Mouse (Mus musculus) myocyte (in vitro differentiated cells): Measurements from ENCODE around the gene Clstn2. TPM values are rescaled to one million over a fixed set of nuclear protein-coding genes. Genes with fewer than 3 reads are reported as not detected.

Experiments
- H3K27me3 ChIP-seq: one replicate; pipeline ENCODE4 v1.6.1; 2011; ENCODE audit not compliant: control insufficient read depth, insufficient read depth, insufficient read length
- H3K36me3 ChIP-seq: one replicate; pipeline ENCODE4 v1.6.1; 2011; ENCODE audit not compliant: control insufficient read depth, insufficient read depth
- H3K4me2 ChIP-seq: one replicate; pipeline ENCODE4 v1.6.1; 2011; ENCODE audit warnings: low read depth, control low read depth
- H3K4me3 ChIP-seq: one replicate; pipeline ENCODE4 v1.5.1; 2011; ENCODE audit warnings: mild to moderate bottlenecking, control low read depth, moderate library complexity
- H3K79me2 ChIP-seq: one replicate; pipeline ENCODE4 v1.6.1; 2011; ENCODE audit not compliant: control insufficient read depth, insufficient read depth
- H3ac ChIP-seq: one replicate; pipeline ENCODE4 v1.6.1; 2011; ENCODE audit not compliant: control insufficient read depth, insufficient read length
- CEBPB ChIP-seq: IDR thresholded peaks from 2 replicates; pipeline ENCODE4 v1.6.1; 2011; ENCODE audit warnings: mild to moderate bottlenecking, moderate library complexity; ENCODE audit not compliant: poor library complexity, insufficient read depth, severe bottlenecking
- E2F4 ChIP-seq: IDR thresholded peaks from one replicate; pipeline ENCODE4 v1.6.1; 2011; ENCODE audit warnings: mild to moderate bottlenecking, control low read depth, moderate library complexity; ENCODE audit not compliant: insufficient read depth
- MAX ChIP-seq: IDR thresholded peaks from one replicate; pipeline ENCODE4 v1.6.1; 2011; ENCODE audit warnings: low read depth, mild to moderate bottlenecking, control low read depth
- MYOD1 ChIP-seq, 3 experiments: IDR thresholded peaks; one replicate each; pipeline ENCODE4 v1.6.1; 2011; ENCODE audit warnings: control low read depth in 2 of 3, low read depth in 2 of 3, mild to moderate bottlenecking in 2 of 3, moderate library complexity in 1 of 3; ENCODE audit not compliant: insufficient read length in 2 of 3, control insufficient read depth in 1 of 3
- MYOG ChIP-seq, 3 experiments: IDR thresholded peaks; one replicate each; pipeline ENCODE4 v1.6.1; 2011; ENCODE audit warnings: control low read depth in 2 of 3, low read depth in 2 of 3, mild to moderate bottlenecking in 2 of 3; ENCODE audit not compliant: insufficient read length in 2 of 3, control insufficient read depth in 1 of 3, insufficient read depth in 1 of 3
- POLR2A ChIP-seq: IDR thresholded peaks from one replicate; pipeline ENCODE4 v1.6.1; 2011; ENCODE audit warnings: low read depth, mild to moderate bottlenecking, control low read depth, moderate library complexity; ENCODE audit not compliant: insufficient read length
- POLR2AphosphoS2 ChIP-seq: IDR thresholded peaks from one replicate; pipeline ENCODE4 v1.6.1; 2011; ENCODE audit warnings: low read depth, control low read depth; ENCODE audit not compliant: insufficient read length
- REST ChIP-seq: IDR thresholded peaks from one replicate; pipeline ENCODE4 v1.6.1; 2011; ENCODE audit warnings: mild to moderate bottlenecking, control low read depth, moderate library complexity; ENCODE audit not compliant: insufficient read depth, insufficient read length
- SRF ChIP-seq: IDR thresholded peaks from one replicate; pipeline ENCODE4 v1.6.1; 2011; ENCODE audit warnings: low read depth; ENCODE audit not compliant: control insufficient read depth, insufficient read length
- TCF12 ChIP-seq: IDR thresholded peaks from one replicate; pipeline ENCODE4 v1.6.1; 2011; ENCODE audit warnings: mild to moderate bottlenecking, control low read depth; ENCODE audit not compliant: poor library complexity, insufficient read depth, severe bottlenecking
- TCF3 ChIP-seq: IDR thresholded peaks from one replicate; pipeline ENCODE4 v1.6.1; 2011; ENCODE audit warnings: low read depth, control low read depth; ENCODE audit not compliant: insufficient read length
- USF1 ChIP-seq: IDR thresholded peaks from one replicate; pipeline ENCODE4 v1.6.1; 2011; ENCODE audit warnings: low read depth, mild to moderate bottlenecking, control low read depth, moderate library complexity
- polyA plus RNA-seq: library from polyadenylated mRNA; unstranded; fragments of >200 nt; fragmentation: generic; extraction: Trizol; gene quantifications from one replicate; pipeline ENCODE4 v1.2.1, GENCODE M21; 2012; ENCODE audit warnings: missing spikeins

Clstn2 gene
- polyA plus RNA-seq, 1 experiment, result 0.02 TPM

GRCm38 (mm10) chr9:97639967-97640549 lies 392.9 kb downstream of the Clstn2 start:
- no peak overlapping the region for H3K4me3 ChIP-seq
- TF ChIP-seq TCF12 (no peak), MAX (no peak), MYOD1 (IDR thresholded peaks at IDR 0.05; ENCODE audit: control insufficient read depth in 1 of 3, insufficient read length in 2 of 3, low read depth in 2 of 3) (no peak), E2F4 (no peak)

DNA sequence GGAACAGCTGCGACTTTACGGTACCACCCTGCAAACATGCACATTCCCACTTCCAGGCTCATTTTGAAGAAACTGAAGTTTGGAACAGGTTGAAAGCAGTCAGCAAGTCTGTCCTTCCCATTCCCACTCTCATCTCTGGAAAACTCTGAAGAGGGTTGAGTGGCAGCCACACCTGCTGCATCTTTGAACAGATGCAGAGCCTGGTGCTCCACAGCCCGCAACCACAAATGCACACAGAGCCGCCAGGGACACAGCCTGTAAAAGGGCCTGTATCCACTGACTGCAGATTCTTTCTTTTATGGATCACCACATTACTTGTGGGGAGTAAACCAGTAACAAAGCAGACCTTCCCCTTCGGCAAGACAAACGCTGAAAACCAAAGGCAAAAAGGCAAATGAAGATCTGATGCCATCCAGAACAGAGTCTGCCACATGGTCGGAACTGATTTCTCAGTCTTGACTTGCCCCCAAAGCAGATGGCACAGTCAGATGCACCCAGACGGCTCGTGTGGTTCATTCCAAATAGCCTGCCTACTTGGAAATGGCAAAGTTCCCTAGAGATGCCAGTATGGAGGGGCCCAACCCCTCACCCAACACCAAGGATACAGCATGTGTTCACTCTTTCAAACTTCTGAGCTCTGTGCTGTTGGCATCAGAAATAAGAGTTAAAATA lies 394.2 kb downstream of the Clstn2 start:
- Histone ChIP-seq H3K27me3 (no peaks in the 10 kb centered on the region), H3K4me2 (peak overlapping the region; percentile 54), H3K79me2 (no peaks in the 10 kb centered on the region), H3K4me3 (no peak overlapping the region), H3K36me3 (no peaks in the 10 kb centered on the region), H3ac (no peak overlapping the region)
- peak; percentile 86 for TF ChIP-seq TCF3
- TF ChIP-seq E2F4, result no peak
- no peak for TF ChIP-seq SRF
- TF ChIP-seq MYOG (IDR thresholded peaks at IDR 0.05; ENCODE audit: control insufficient read depth in 1 of 3, insufficient read depth in 1 of 3, insufficient read length in 2 of 3, low read depth in 2 of 3), result peak in 2 of 3 experiments; percentile 34 to 84
- no peak for TF ChIP-seq USF1
- peak; percentile 33 to 98 (median 91) for TF ChIP-seq MYOD1 (IDR thresholded peaks at IDR 0.05; ENCODE audit: control insufficient read depth in 1 of 3, insufficient read length in 2 of 3, low read depth in 2 of 3)
- TF ChIP-seq REST, result no peak
- TF ChIP-seq TCF12, result peak; percentile 60
- no peak for TF ChIP-seq POLR2AphosphoS2
- TF ChIP-seq CEBPB, result no peak

More at GRCm38 (mm10) chr9:97639967-97640549, 392.9 kb downstream of the Clstn2 start:
- Histone ChIP-seq H3K36me3 (no peaks in the 10 kb centered on the region), H3K27me3 (no peaks in the 10 kb centered on the region), H3ac (no peak overlapping the region), H3K79me2 (no peaks in the 10 kb centered on the region), H3K4me2 (no peak overlapping the region)

GRCm38 (mm10) chr9:97635351-97635750 lies 397.6 kb downstream of the Clstn2 start:
- Histone ChIP-seq H3K79me2 (no peaks in the 10 kb centered on the region), H3ac (no peak overlapping the region), H3K27me3 (no peaks in the 10 kb centered on the region), H3K4me2 (no peak overlapping the region), H3K36me3 (no peaks in the 10 kb centered on the region), H3K4me3 (no peak overlapping the region)
- TF ChIP-seq MYOD1 (IDR thresholded peaks at IDR 0.05; ENCODE audit: control insufficient read depth in 1 of 3, insufficient read length in 2 of 3, low read depth in 2 of 3), result peak in 2 of 3 experiments; percentile 53 to 55
- no peak for TF ChIP-seq TCF3

GRCm38 (mm10) chr9:97634831-97635230 lies 398.1 kb downstream of the Clstn2 start:
- no peaks in the 10 kb centered on the region for H3K36me3 ChIP-seq
- no peak overlapping the region for H3K4me3 ChIP-seq
- H3ac ChIP-seq, result no peak overlapping the region
- H3K27me3 ChIP-seq, result no peaks in the 10 kb centered on the region
- TF ChIP-seq POLR2A (no peak), CEBPB (no peak), USF1 (no peak), TCF3 (no peak), MAX (no peak), REST (no peak), POLR2AphosphoS2 (no peak), E2F4 (no peak), SRF (no peak), MYOG (IDR thresholded peaks at IDR 0.05; ENCODE audit: control insufficient read depth in 1 of 3, insufficient read depth in 1 of 3, insufficient read length in 2 of 3, low read depth in 2 of 3) (no peak), TCF12 (no peak), MYOD1 (IDR thresholded peaks at IDR 0.05; ENCODE audit: control insufficient read depth in 1 of 3, insufficient read length in 2 of 3, low read depth in 2 of 3) (no peak)
- H3K4me2 ChIP-seq, result no peak overlapping the region
- H3K79me2 ChIP-seq, result no peaks in the 10 kb centered on the region

- no peaks in the 10 kb centered on the region for H3K79me2 ChIP-seq
- H3K36me3 ChIP-seq, result no peaks in the 10 kb centered on the region
- TF ChIP-seq POLR2A, result no peak
- TF ChIP-seq MYOG (IDR thresholded peaks at IDR 0.05; ENCODE audit: control insufficient read depth in 1 of 3, insufficient read depth in 1 of 3, insufficient read length in 2 of 3, low read depth in 2 of 3), result no peak
- no peak for TF ChIP-seq MAX
- no peak for TF ChIP-seq TCF3
- no peak for TF ChIP-seq CEBPB
- TF ChIP-seq USF1, result no peak
- no peak for TF ChIP-seq MYOD1 (IDR thresholded peaks at IDR 0.05; ENCODE audit: control insufficient read depth in 1 of 3, insufficient read length in 2 of 3, low read depth in 2 of 3)
- no peak for TF ChIP-seq REST
- no peak for TF ChIP-seq SRF
- no peak for TF ChIP-seq TCF12
- TF ChIP-seq E2F4, result no peak
- no peaks in the 10 kb centered on the region for H3K27me3 ChIP-seq
- no peak overlapping the region for H3K4me3 ChIP-seq
- no peak overlapping the region for H3ac ChIP-seq
- no peak overlapping the region for H3K4me2 ChIP-seq
These were observed 403.8 kb downstream of the Clstn2 start for GRCm38 (mm10) chr9:97629180-97629579.
